Mouse (Mus musculus) heart, postnatal 0 days (tissue): ENCODE results near the gene Mapkapk2.

Experiments
- CTCF ChIP-seq: IDR thresholded peaks from 2 replicates; pipeline ENCODE4 v1.5.1; 2016; ENCODE audit warnings: antibody characterized with exemption, control low read depth, low read depth
- EP300 ChIP-seq: IDR thresholded peaks from 2 replicates; pipeline ENCODE4 v1.6.1; 2016; ENCODE audit warnings: antibody characterized with exemption, low read depth

GRCm38 (mm10) chr1:131042721-131043120 lies 54.9 kb downstream of the Mapkapk2 start:
- TF ChIP-seq EP300 = no peak
- TF ChIP-seq CTCF = no peak
